Mouse (Mus musculus) kidney, embryonic 14.5 days (tissue): ENCODE results near the gene Atxn1. TPM values are rescaled to one million over a fixed set of nuclear protein-coding genes. Genes with fewer than 3 reads are reported as not detected.

Experiments used
- ATAC-seq: fragments of 200-750 bp; cut with Nextera tagmentation; 2 replicates; pipeline ENCODE4 v1.8.0; 2017; ENCODE audit warnings: moderate number of reproducible peaks, mild to moderate bottlenecking, moderate TSS enrichment, moderate library complexity; ENCODE audit not compliant: low FRiP score, low TSS enrichment
- H3K27ac ChIP-seq: fragments of 300-500 bp; sonication (generic); 2 replicates; pipeline ENCODE4 v1.5.1; 2014; ENCODE audit warnings: low read depth, mild to moderate bottlenecking, low read length, moderate library complexity, mixed read lengths
- H3K27me3 ChIP-seq: fragments of 300-500 bp; sonication (generic); 2 replicates; pipeline ENCODE4 v1.6.1; 2014; ENCODE audit warnings: mild to moderate bottlenecking, low read length; ENCODE audit not compliant: control insufficient read depth, insufficient read depth
- H3K36me3 ChIP-seq: fragments of 300-500 bp; sonication (generic); 2 replicates; pipeline ENCODE4 v1.6.1; 2014; ENCODE audit warnings: low read length, mixed read lengths; ENCODE audit not compliant: control insufficient read depth, insufficient read depth
- H3K4me1 ChIP-seq: fragments of 300-500 bp; sonication (generic); 2 replicates; pipeline ENCODE4 v1.6.1; 2014; ENCODE audit warnings: low read length, mixed read lengths; ENCODE audit not compliant: control insufficient read depth, insufficient read depth
- H3K4me2 ChIP-seq: fragments of 300-500 bp; sonication (generic); replicated peaks from 2 replicates; pipeline ENCODE4 v1.6.1; 2014; ENCODE audit warnings: low read depth, mild to moderate bottlenecking, low read length
- H3K4me3 ChIP-seq: fragments of 300-500 bp; sonication (generic); 2 replicates; pipeline ENCODE4 v1.5.1; 2014; ENCODE audit warnings: mild to moderate bottlenecking, low read length
- H3K9ac ChIP-seq: fragments of 300-500 bp; sonication (generic); 2 replicates; pipeline ENCODE4 v1.6.1; 2014; ENCODE audit warnings: low read depth, mild to moderate bottlenecking, low read length, moderate library complexity
- H3K9me3 ChIP-seq: fragments of 300-500 bp; sonication (generic); 2 replicates; pipeline ENCODE4 v1.6.1; 2016; ENCODE audit warnings: low read length; ENCODE audit not compliant: control insufficient read depth
- WGBS: fragments of 180-500 bp; shearing (Covaris S2); extraction: QIAGEN DNeasy Blood & Tissue Kit; methylation state at CpG from one replicate; pipeline ENCODE4 v1.1.7; 2014; 5-methylcytosine and 5-hydroxymethylcytosine counted together
- polyA plus RNA-seq: library from polyadenylated mRNA; unstranded; fragments of >200 nt; fragmentation: Nextera tagmentation; extraction: Ambion mirVana; gene quantifications from 2 replicates; pipeline ENCODE4 v1.2.1, GENCODE M21; 2014

Atxn1 gene
- polyA plus RNA-seq, 1 experiment from 2014 or later = 4.0 TPM

DNA sequence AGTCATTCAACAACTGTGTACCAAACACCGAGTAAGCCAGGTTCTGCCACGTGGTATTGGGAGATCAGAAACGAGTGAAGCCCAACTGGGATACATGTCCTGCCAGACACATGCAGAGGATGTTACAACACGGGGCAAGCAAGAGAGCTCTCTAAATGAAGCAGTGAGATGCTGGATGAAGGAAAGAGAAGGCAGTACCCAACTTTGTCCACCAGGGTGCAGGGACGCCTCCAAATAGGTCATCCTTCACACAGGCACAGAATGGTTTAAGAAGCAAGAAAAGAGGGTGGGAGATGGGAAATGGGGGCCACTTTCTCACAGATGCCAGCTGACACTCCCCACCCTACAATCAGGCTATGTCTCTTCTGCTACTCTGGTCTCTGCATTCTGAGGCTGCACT lies 351.5 kb downstream of the Atxn1 start:
- Histone ChIP-seq H3K4me2 (no peak overlapping the region), H3K27ac (no peak overlapping the region), H3K27me3 (no peaks in the 10 kb centered on the region), H3K9me3 (0 out of 2 replicates have a peak, but pooled peaks cover 2% of the 10 kb centered on the region), H3K4me1 (0 out of 2 replicates have a peak, but pooled peaks cover 4% of the 10 kb centered on the region), H3K4me3 (no peak overlapping the region), H3K36me3 (no peaks in the 10 kb centered on the region), H3K9ac (no peak overlapping the region)
- ATAC-seq = no peak
- WGBS = 40% methylated on average over 5 of the region's 5 CpGs

DNA sequence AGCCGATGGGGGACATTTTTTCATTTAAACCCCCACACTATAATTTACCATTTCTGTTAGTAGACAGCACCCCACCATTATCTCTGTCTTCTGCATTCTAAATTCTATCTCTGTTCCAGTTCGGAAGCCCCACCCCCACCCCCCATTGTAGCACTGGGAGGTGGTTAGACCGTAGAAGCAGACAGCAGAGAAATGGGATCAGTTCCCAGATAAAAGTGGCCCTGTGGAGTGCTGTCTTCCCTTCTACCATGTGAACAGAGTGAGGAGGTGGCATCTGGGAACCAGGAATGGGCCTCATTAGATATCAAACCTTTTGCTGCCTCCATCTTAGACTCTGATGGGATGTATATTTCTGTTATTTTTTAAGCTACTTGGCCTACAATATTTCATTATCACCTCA lies 353.3 kb downstream of the Atxn1 start:
- Histone ChIP-seq H3K4me1 (0 out of 2 replicates have a peak, but pooled peaks cover 4% of the 10 kb centered on the region), H3K27me3 (no peaks in the 10 kb centered on the region), H3K4me2 (no peak overlapping the region), H3K27ac (no peak overlapping the region), H3K9me3 (0 out of 2 replicates have a peak, but pooled peaks cover 2% of the 10 kb centered on the region), H3K36me3 (no peaks in the 10 kb centered on the region), H3K4me3 (no peak overlapping the region), H3K9ac (no peak overlapping the region)
- 91% methylated on average over 3 of the region's 3 CpGs for WGBS
- no peak for ATAC-seq

GRCm38 (mm10) chr13:45609461-45609860 lies 355.3 kb downstream of the Atxn1 start:
- no peak for ATAC-seq

GRCm38 (mm10) chr13:45608593-45608992 lies 356.2 kb downstream of the Atxn1 start:
- 91% methylated on average over 5 of the region's 5 CpGs for WGBS
- Histone ChIP-seq H3K4me1 (no peaks in the 10 kb centered on the region), H3K9me3 (0 out of 2 replicates have a peak, but pooled peaks cover 2% of the 10 kb centered on the region), H3K27ac (no peak overlapping the region), H3K4me3 (no peak overlapping the region), H3K36me3 (no peaks in the 10 kb centered on the region), H3K4me2 (no peak overlapping the region), H3K9ac (no peak overlapping the region), H3K27me3 (no peaks in the 10 kb centered on the region)
- no peak for ATAC-seq

More at GRCm38 (mm10) chr13:45609461-45609860, 355.3 kb downstream of the Atxn1 start:
- Histone ChIP-seq H3K4me3 (no peak overlapping the region), H3K4me1 (0 out of 2 replicates have a peak, but pooled peaks cover 2% of the 10 kb centered on the region), H3K36me3 (no peaks in the 10 kb centered on the region), H3K27me3 (no peaks in the 10 kb centered on the region), H3K9me3 (0 out of 2 replicates have a peak, but pooled peaks cover 2% of the 10 kb centered on the region), H3K9ac (no peak overlapping the region), H3K4me2 (no peak overlapping the region), H3K27ac (no peak overlapping the region)
- WGBS = 71% methylated on average over 4 of the region's 4 CpGs

DNA sequence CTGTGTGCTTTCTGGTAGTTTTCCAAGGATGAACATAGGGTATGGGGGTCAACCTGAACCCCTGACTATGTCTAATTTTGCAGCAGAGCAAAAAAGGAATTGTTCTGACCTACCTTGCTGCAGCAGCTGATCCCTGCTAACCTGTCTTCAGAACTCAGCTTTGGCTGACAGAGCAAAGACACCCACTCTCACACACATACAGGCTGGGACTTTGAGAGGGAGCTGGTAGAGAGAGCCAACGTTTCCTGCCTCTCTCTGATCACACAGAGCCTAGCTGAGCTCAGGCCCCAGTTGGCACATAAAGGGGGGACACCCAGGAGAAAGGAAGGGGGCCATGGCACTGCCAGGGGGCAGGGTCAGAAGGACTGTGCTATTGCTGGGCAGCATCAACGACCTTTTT lies 356.9 kb downstream of the Atxn1 start:
- no peaks in the 10 kb centered on the region for H3K36me3 ChIP-seq
- no peak for ATAC-seq
- WGBS = 63% methylated on average over 2 of the region's 2 CpGs
- no peaks in the 10 kb centered on the region for H3K27me3 ChIP-seq
- no peak overlapping the region for H3K4me2 ChIP-seq
- H3K4me3 ChIP-seq = no peak overlapping the region
- no peaks in the 10 kb centered on the region for H3K4me1 ChIP-seq
- 0 out of 2 replicates have a peak, but pooled peaks cover 2% of the 10 kb centered on the region for H3K9me3 ChIP-seq
- no peak overlapping the region for H3K9ac ChIP-seq
- no peak overlapping the region for H3K27ac ChIP-seq

DNA sequence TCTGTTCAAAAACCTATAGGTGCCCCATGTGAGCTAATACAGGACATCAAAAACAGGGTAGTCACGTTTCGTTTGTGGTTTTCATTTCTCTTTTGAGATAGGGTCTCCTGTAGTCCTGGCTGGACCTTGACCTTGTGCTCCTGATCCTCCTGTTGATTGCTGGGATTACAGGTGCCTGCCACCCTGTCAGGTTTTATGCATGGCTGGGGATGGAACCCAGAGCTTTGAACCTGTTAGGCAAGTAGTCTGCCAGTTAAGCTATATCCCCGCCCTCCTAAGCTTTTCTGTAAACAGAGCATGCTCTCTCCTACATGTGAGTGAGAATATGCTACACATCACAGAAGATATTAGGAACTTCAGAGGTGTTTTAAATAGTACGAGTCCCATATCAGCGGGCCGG lies 361.2 kb downstream of the Atxn1 start:
- Histone ChIP-seq H3K9me3 (0 out of 2 replicates have a peak, but pooled peaks cover 2% of the 10 kb centered on the region), H3K27me3 (no peaks in the 10 kb centered on the region), H3K4me3 (no peak overlapping the region), H3K36me3 (no peaks in the 10 kb centered on the region), H3K4me1 (no peaks in the 10 kb centered on the region), H3K4me2 (no peak overlapping the region), H3K27ac (no peak overlapping the region), H3K9ac (no peak overlapping the region)
- WGBS = 77% methylated on average over 6 of the region's 6 CpGs
- no peak for ATAC-seq

DNA sequence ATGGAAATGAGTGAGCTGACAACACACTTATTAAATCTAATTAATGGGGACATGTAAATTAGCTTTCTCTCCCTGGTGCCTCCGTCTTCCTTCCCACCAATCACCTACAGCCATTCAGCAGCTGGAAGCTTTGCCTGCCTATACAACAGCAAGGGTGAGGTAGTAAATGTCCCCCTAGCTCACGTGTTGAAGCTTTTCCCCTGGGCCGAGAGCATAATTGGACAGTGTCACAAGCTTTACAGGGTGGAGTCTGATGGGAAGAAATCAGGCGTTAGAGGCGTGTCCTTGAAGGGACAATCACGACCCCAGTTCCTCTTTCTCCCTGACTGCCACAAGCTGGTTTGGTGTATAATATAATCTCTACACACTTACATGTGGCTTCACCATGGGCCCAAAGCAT lies 364.4 kb downstream of the Atxn1 start:
- H3K27me3 ChIP-seq = no peaks in the 10 kb centered on the region
- H3K4me1 ChIP-seq = no peaks in the 10 kb centered on the region
- H3K9ac ChIP-seq = no peak overlapping the region
- no peak overlapping the region for H3K27ac ChIP-seq
- ATAC-seq = no peak
- no peak overlapping the region for H3K4me2 ChIP-seq
- H3K9me3 ChIP-seq = no peaks in the 10 kb centered on the region
- no peaks in the 10 kb centered on the region for H3K36me3 ChIP-seq
- no peak overlapping the region for H3K4me3 ChIP-seq
- WGBS = 56% methylated on average over 6 of the region's 6 CpGs

DNA sequence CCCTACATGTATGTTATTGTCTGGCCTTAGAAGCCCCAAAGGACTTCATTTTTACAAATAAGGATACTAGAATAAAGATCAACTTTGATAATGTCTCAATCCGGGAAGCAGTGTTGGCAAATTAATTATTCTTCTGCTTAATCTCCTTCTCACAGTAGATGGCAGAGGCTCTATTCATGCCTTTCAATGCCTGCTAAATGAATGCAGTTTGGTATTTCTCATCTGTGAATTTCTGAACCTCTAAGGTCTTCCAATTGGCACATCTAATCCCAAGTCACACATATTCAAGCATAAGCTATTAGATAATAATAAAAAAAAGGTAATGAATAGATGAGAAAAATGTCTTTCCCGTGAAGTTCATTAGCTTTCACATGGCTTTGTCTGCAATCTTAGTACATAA lies 365.0 kb downstream of the Atxn1 start:
- H3K36me3 ChIP-seq = no peaks in the 10 kb centered on the region
- no peak overlapping the region for H3K4me2 ChIP-seq
- 91% methylated on average over 2 of the region's 2 CpGs for WGBS
- no peak overlapping the region for H3K27ac ChIP-seq
- H3K4me3 ChIP-seq = no peak overlapping the region
- no peaks in the 10 kb centered on the region for H3K27me3 ChIP-seq
- H3K4me1 ChIP-seq = no peaks in the 10 kb centered on the region
- ATAC-seq = no peak
- H3K9ac ChIP-seq = no peak overlapping the region
- no peaks in the 10 kb centered on the region for H3K9me3 ChIP-seq

GRCm38 (mm10) chr13:45595416-45595815 lies 369.4 kb downstream of the Atxn1 start:
- H3K27me3 ChIP-seq = no peaks in the 10 kb centered on the region
- no peaks in the 10 kb centered on the region for H3K9me3 ChIP-seq
- no peak for ATAC-seq
- no peak overlapping the region for H3K4me2 ChIP-seq
- H3K4me1 ChIP-seq = no peaks in the 10 kb centered on the region
- H3K36me3 ChIP-seq = no peaks in the 10 kb centered on the region
- H3K27ac ChIP-seq = no peak overlapping the region
- no peak overlapping the region for H3K4me3 ChIP-seq
- no peak overlapping the region for H3K9ac ChIP-seq
- WGBS = 77% methylated on average over 7 of the region's 7 CpGs
